Mouse (Mus musculus): ENCODE results near the gene Nlrp6. TPM values are rescaled to one million over a fixed set of nuclear protein-coding genes. Genes with fewer than 3 reads are reported as not detected.

Gene Nlrp6
- total and polyA plus RNA-seq, 3 experiments, result 0.08 to 0.11 TPM; not detected in 1

DNA sequence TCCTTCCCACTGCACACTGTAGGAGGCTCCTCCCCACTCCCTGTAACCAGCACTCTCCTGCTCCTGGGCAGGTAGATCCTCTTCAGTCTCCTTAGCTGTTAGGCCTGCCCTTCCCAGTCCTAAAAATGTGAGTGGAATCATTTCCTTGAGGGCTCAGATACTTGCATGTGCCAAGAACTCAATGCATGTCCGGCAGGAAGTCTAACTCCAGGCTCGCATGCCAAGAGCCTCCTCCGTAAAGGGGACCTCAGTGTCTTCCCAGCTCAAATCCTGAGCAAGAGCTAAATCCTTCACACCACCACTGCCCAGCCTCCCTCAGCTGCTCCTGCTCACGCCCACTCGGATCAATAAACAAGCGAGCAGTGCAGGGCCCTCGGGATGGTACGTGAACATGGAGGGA is 30.3 kb downstream of the Nlrp6 start:
- H3K4me1 ChIP-seq (ENCODE audit: insufficient read depth, low read depth, low read length), result peaks cover 64% of the 10 kb centered on the region

DNA sequence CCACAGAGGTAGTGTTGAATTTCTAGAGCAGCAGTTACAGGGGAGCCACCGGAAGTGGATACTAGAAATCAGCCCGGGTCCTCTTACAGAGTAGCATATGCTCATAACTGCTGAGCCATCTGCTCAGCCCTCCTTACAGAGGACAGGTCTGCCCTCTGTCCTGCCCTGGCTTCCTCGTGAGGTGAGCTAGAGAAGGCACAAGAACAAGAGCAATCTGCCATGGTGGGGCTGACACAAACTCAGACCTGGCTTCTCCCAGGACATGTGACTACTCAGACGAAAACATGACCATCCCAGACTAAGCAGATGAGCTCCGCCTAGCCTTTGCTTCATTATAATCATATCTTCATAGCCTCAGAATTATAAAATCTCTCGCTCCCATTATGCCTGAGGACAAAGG is 31.1 kb downstream of the Nlrp6 start:
- ATAC-seq (ENCODE audit: extremely low read depth, insufficient number of reproducible peaks, low FRiP score, poor library complexity, severe bottlenecking) (no peak), DNase-seq (ENCODE audit: low spot score) (no peak)
- Histone ChIP-seq H3K4me3 (ENCODE audit: low read depth, low read length) (no peak overlapping the region), H3K9me3 (replicated peaks) (no peaks in the 10 kb centered on the region), H3K4me1 (ENCODE audit: insufficient read depth, low read depth, low read length) (peaks cover 64% of the 10 kb centered on the region), H3K27me3 (ENCODE audit: insufficient read depth, low read length) (peaks cover 2% of the 10 kb centered on the region; the same call in 1 of the 2 replicates), H3K36me3 (replicated peaks) (peaks cover 60% of the 10 kb centered on the region)
- TF ChIP-seq GATA2 (IDR thresholded peaks at IDR 0.05; ENCODE audit: borderline replicate concordance, low read depth, low read length), result no peak
- no peak for TF ChIP-seq GATA1 (IDR thresholded peaks at IDR 0.05; ENCODE audit: borderline replicate concordance, low read length)
- no peak for TF ChIP-seq POLR2AphosphoS5 (IDR thresholded peaks at IDR 0.05; ENCODE audit: insufficient replicate concordance, low read depth, low read length)
- no peak for TF ChIP-seq CTCF (IDR thresholded peaks at IDR 0.05; ENCODE audit: low read depth, low read length)
- TF ChIP-seq TAL1 (conservative IDR thresholded peaks at IDR 0.05; ENCODE audit: low read depth, low read length), result no peak

More for the DNA sequence above, 30.3 kb downstream of the Nlrp6 start:
- Histone ChIP-seq H3K9me3 (replicated peaks) (no peaks in the 10 kb centered on the region), H3K27me3 (ENCODE audit: insufficient read depth, low read length) (peaks cover 2% of the 10 kb centered on the region), H3K4me3 (ENCODE audit: low read depth, low read length) (no peak overlapping the region), H3K36me3 (replicated peaks) (peaks cover 67% of the 10 kb centered on the region)
- no peak for TF ChIP-seq POLR2AphosphoS5 (IDR thresholded peaks at IDR 0.05; ENCODE audit: insufficient replicate concordance, low read depth, low read length)
- TF ChIP-seq TAL1 (conservative IDR thresholded peaks at IDR 0.05; ENCODE audit: low read depth, low read length), result no peak
- TF ChIP-seq CTCF (IDR thresholded peaks at IDR 0.05; ENCODE audit: low read depth, low read length), result no peak
- TF ChIP-seq GATA1 (IDR thresholded peaks at IDR 0.05; ENCODE audit: borderline replicate concordance, low read length), result no peak
- no peak for TF ChIP-seq GATA2 (IDR thresholded peaks at IDR 0.05; ENCODE audit: borderline replicate concordance, low read depth, low read length)
- no peak for ATAC-seq (ENCODE audit: extremely low read depth, insufficient number of reproducible peaks, low FRiP score, poor library complexity, severe bottlenecking)
- DNase-seq (ENCODE audit: low spot score), result no peak

DNA sequence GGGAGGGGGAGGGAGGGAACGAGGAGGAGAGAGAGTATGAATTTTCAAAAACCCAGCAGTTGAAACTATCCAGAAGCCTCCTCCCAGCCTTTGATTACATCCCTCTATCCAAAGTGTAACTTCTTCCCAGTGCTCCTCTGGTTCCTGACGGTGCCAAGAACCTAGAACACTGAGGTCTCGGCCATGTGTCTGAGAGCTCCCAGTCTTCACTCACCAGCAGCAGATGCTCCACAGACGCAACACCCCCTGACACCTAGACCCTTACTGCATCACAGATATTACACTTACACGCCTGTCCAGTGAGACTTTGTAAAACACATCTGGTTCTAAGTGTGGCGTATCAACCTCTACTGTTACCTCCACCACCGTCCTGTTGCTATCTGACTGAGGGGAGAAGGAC is 31.7 kb downstream of the Nlrp6 start:
- peaks cover 61% of the 10 kb centered on the region for H3K4me1 ChIP-seq (ENCODE audit: insufficient read depth, low read depth, low read length)
- DNase-seq (ENCODE audit: low spot score) (no peak), ATAC-seq (ENCODE audit: extremely low read depth, insufficient number of reproducible peaks, low FRiP score, poor library complexity, severe bottlenecking) (no peak)
- no peak overlapping the region for H3K4me3 ChIP-seq (ENCODE audit: low read depth, low read length)
- peaks cover 53% of the 10 kb centered on the region for H3K36me3 ChIP-seq (replicated peaks)
- no peaks in the 10 kb centered on the region for H3K9me3 ChIP-seq (replicated peaks)
- peaks cover 2% of the 10 kb centered on the region; the same call in 1 of the 2 replicates for H3K27me3 ChIP-seq (ENCODE audit: insufficient read depth, low read length)
- TF ChIP-seq POLR2AphosphoS5 (IDR thresholded peaks at IDR 0.05; ENCODE audit: insufficient replicate concordance, low read depth, low read length) (no peak), CTCF (IDR thresholded peaks at IDR 0.05; ENCODE audit: low read depth, low read length) (no peak), GATA1 (IDR thresholded peaks at IDR 0.05; ENCODE audit: borderline replicate concordance, low read length) (no peak), GATA2 (IDR thresholded peaks at IDR 0.05; ENCODE audit: borderline replicate concordance, low read depth, low read length) (no peak), TAL1 (conservative IDR thresholded peaks at IDR 0.05; ENCODE audit: low read depth, low read length) (no peak)

DNA sequence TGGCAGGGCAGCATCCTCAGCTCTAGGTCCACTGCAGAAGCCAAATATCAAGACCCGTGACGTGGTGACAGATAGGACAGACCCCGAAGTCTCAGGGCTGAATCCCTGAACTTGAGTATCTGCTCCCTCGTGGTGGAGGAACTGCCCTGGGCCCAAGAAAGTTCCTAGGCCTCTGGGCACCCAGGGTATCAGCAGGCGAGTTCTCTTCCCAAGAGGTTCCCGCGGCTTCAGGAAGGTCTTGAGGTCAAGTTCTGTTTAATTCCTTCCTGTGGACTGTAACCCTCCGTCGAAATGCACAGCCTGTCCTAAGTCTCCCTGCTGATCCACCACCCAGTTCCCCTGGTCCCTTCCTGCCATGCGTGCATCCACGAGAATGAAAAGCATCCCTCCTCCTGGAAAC is 32.4 kb downstream of the Nlrp6 start:
- Histone ChIP-seq H3K27me3 (ENCODE audit: insufficient read depth, low read length) (peaks cover 2% of the 10 kb centered on the region; the same call in 1 of the 2 replicates), H3K36me3 (replicated peaks) (peaks cover 46% of the 10 kb centered on the region), H3K9me3 (replicated peaks) (no peaks in the 10 kb centered on the region), H3K4me3 (ENCODE audit: low read depth, low read length) (no peak overlapping the region), H3K4me1 (ENCODE audit: insufficient read depth, low read depth, low read length) (peaks cover 56% of the 10 kb centered on the region)
- no peak for ATAC-seq (ENCODE audit: extremely low read depth, insufficient number of reproducible peaks, low FRiP score, poor library complexity, severe bottlenecking)
- no peak for DNase-seq (ENCODE audit: low spot score)
- TF ChIP-seq CTCF (IDR thresholded peaks at IDR 0.05; ENCODE audit: low read depth, low read length), result no peak
- no peak for TF ChIP-seq TAL1 (conservative IDR thresholded peaks at IDR 0.05; ENCODE audit: low read depth, low read length)
- no peak for TF ChIP-seq GATA2 (IDR thresholded peaks at IDR 0.05; ENCODE audit: borderline replicate concordance, low read depth, low read length)
- no peak for TF ChIP-seq GATA1 (IDR thresholded peaks at IDR 0.05; ENCODE audit: borderline replicate concordance, low read length)
- no peak for TF ChIP-seq POLR2AphosphoS5 (IDR thresholded peaks at IDR 0.05; ENCODE audit: insufficient replicate concordance, low read depth, low read length)

DNA sequence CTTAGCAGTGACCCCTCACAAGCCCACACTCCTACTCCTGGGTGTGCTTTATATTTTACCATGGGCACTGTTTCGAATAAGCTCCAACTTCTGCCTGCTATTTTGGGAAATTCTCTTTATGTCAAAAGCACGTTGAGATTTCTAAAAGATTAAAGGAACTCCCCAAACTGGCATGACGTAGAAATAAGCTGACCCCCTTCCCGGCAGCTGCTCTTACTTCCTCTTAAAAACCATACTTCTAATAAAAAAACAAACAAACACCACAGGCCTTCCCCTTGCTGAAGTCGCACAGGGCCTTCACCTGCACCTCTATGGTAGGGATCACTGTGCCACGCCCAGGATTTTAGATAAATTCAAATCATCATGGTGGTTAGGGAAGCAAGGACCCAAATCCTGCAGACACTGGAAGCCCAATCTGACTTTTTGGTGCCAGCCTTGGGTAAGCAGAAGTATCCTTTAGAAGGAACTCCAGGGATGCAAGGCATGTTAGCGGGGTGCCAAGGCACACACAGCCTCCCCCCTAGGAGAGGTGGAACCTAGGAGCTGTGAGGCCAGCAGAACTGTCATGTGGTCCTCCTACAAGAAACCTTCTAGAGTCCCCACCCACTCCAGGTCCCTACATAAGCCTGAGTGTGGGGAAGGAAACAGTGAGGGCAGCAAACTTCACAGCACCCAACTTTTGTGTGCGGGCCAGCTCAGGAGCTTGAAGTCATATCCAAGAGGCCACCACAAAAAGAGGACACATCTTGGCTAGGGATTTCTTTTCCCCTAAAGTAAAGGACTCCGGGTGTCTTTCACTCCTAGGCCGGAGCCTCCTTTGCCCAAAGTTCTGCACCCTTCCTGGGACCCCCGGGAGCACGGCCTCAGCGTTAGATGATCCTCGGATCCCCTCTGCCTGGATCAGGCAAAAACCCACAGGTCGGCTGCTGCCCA is 33.4 kb downstream of the Nlrp6 start:
- peaks cover 37% of the 10 kb centered on the region for H3K36me3 ChIP-seq (replicated peaks)
- H3K27me3 ChIP-seq (ENCODE audit: insufficient read depth, low read length), result peaks cover 2% of the 10 kb centered on the region; the same call in 1 of the 2 replicates
- DNase-seq (ENCODE audit: low spot score), result no peak
- ATAC-seq (ENCODE audit: extremely low read depth, insufficient number of reproducible peaks, low FRiP score, poor library complexity, severe bottlenecking), result no peak
- no peak for TF ChIP-seq GATA2 (IDR thresholded peaks at IDR 0.05; ENCODE audit: borderline replicate concordance, low read depth, low read length)
- no peak for TF ChIP-seq GATA1 (IDR thresholded peaks at IDR 0.05; ENCODE audit: borderline replicate concordance, low read length)
- no peak for TF ChIP-seq TAL1 (conservative IDR thresholded peaks at IDR 0.05; ENCODE audit: low read depth, low read length)
- TF ChIP-seq CTCF (IDR thresholded peaks at IDR 0.05; ENCODE audit: low read depth, low read length), result no peak
- no peak for TF ChIP-seq POLR2AphosphoS5 (IDR thresholded peaks at IDR 0.05; ENCODE audit: insufficient replicate concordance, low read depth, low read length)
- no peaks in the 10 kb centered on the region for H3K9me3 ChIP-seq (replicated peaks)
- peaks cover 59% of the 10 kb centered on the region for H3K4me1 ChIP-seq (ENCODE audit: insufficient read depth, low read depth, low read length)
- H3K4me3 ChIP-seq (ENCODE audit: low read depth, low read length), result peak overlapping the region; percentile 70; the same call in 1 of the 2 replicates

DNA sequence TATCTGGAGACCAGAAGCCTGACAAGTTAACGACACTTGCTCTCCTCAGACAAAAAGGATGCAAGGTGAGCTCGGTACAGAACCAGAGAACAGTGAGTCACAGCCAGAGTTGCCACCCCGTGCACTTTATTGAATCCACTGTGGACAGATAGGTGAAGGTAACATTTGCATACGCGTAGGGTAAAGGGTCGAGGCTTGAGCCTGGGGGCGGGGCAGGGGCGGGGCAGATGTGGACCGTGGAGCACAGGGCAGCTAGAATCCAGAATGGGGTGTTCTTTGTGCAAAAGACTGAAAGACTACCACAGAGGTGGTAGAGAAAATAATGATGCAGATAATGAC is 34.0 kb downstream of the Nlrp6 start:
- Histone ChIP-seq H3K4me3 (ENCODE audit: low read depth, low read length) (peak overlapping the region; percentile 70), H3K4me1 (ENCODE audit: insufficient read depth, low read depth, low read length) (peaks cover 59% of the 10 kb centered on the region), H3K9me3 (replicated peaks) (no peaks in the 10 kb centered on the region), H3K27me3 (ENCODE audit: insufficient read depth, low read length) (peaks cover 2% of the 10 kb centered on the region; the same call in 1 of the 2 replicates), H3K36me3 (replicated peaks) (peaks cover 30% of the 10 kb centered on the region)
- ATAC-seq (ENCODE audit: extremely low read depth, insufficient number of reproducible peaks, low FRiP score, poor library complexity, severe bottlenecking) (no peak), DNase-seq (ENCODE audit: low spot score) (no peak)
- TF ChIP-seq TAL1 (conservative IDR thresholded peaks at IDR 0.05; ENCODE audit: low read depth, low read length), result no peak
- no peak for TF ChIP-seq GATA1 (IDR thresholded peaks at IDR 0.05; ENCODE audit: borderline replicate concordance, low read length)
- TF ChIP-seq GATA2 (IDR thresholded peaks at IDR 0.05; ENCODE audit: borderline replicate concordance, low read depth, low read length), result no peak
- TF ChIP-seq POLR2AphosphoS5 (IDR thresholded peaks at IDR 0.05; ENCODE audit: insufficient replicate concordance, low read depth, low read length), result no peak
